Mouse (Mus musculus): ENCODE results near the gene Arg2. TPM values are rescaled to one million over a fixed set of nuclear protein-coding genes. Genes with fewer than 3 reads are reported as not detected.

Arg2 gene
- polyA plus RNA-seq, 1 experiment from 2014 or later: 0.08 TPM

Other genes starting within 250 kb of the Arg2 start
- gene Plek2, start 223.8 kb upstream of the Arg2 start, polyA plus RNA-seq (2016; fragmentation: Nextera tagmentation; extraction: Ambion mirVana): 53.6 and 55.0 TPM in 2 replicates
- gene Tmem229b, start 123.2 kb upstream of the Arg2 start, polyA plus RNA-seq (2016; fragmentation: Nextera tagmentation; extraction: Ambion mirVana): 3.7 and 3.8 TPM in 2 replicates
- 0.42 and 0.48 TPM in 2 replicates for gene Plekhh1, start 101.6 kb upstream of the Arg2 start, polyA plus RNA-seq (2016; fragmentation: Nextera tagmentation; extraction: Ambion mirVana)
- gene Pigh, start 41.1 kb upstream of the Arg2 start, polyA plus RNA-seq (2016; fragmentation: Nextera tagmentation; extraction: Ambion mirVana): 10.5 and 10.7 TPM in 2 replicates
- gene Vti1b, start 41.9 kb downstream of the Arg2 start, polyA plus RNA-seq (2016; fragmentation: Nextera tagmentation; extraction: Ambion mirVana): 48.0 and 52.3 TPM in 2 replicates
- 22.1 and 22.9 TPM in 2 replicates for gene Rdh11, start 61.5 kb downstream of the Arg2 start, polyA plus RNA-seq (2016; fragmentation: Nextera tagmentation; extraction: Ambion mirVana)
- 0.23 and 0.41 TPM in 2 replicates for gene Rdh12, start 78.1 kb downstream of the Arg2 start, polyA plus RNA-seq (2016; fragmentation: Nextera tagmentation; extraction: Ambion mirVana)
- 10.6 and 11.1 TPM in 2 replicates for gene Zfyve26, start 165.5 kb downstream of the Arg2 start, polyA plus RNA-seq (2016; fragmentation: Nextera tagmentation; extraction: Ambion mirVana)
- 5.3 and 7.5 TPM in 2 replicates for gene Rad51b, start 166.5 kb downstream of the Arg2 start, polyA plus RNA-seq (2016; fragmentation: Nextera tagmentation; extraction: Ambion mirVana)

Measured in liver, embryonic 12.5 days (tissue).